In the genomic region with DNA sequence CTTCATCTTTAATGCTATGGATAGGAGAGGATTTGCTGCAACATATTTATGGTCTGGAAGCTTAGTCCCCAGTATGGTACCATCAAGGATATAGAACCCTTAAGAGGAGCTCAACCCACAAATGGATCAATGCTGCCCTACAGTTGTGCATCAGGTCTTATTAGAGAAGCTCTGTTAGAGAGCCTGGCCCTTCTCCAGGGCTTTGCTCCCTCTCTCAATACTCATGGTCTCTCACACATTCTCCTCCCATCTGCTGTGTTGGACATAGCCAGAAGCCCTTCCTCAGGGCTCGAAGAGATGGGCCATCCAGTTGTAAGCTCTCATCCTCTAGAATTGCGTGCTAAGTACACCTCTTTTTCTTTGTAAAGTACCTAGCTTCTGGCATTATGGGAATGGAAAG, we compare ENCODE assay signal across 15 mouse cellular contexts. TPM values are rescaled to one million over a fixed set of nuclear protein-coding genes. Genes with fewer than 3 reads are reported as not detected.
"Had no signal": no experiment of that assay in that cellular context is flagged by ENCODE, and none has a peak within 500 bp of the region (broad histone marks: within the 10 kb centered on the region; RNA-seq: fewer than 3 reads in every experiment).

No protein-coding gene starts in this region.

- DNase-seq: liver; liver, embryonic 13.5 days; liver, postnatal 0 days; lung, adult 18-20 months; lung, adult 2 months; lung, embryonic 14.5 days; lung, postnatal 10 days; lung, postnatal 14 days; lung, postnatal 36 days; lung, postnatal 4 days; midbrain, embryonic 14.5 days had no signal

RNA-seq across cellular contexts. Expression of gene Adra1b, which starts 29.2 kb away (rescaled TPM):
- total RNA-seq: megakaryocyte progenitor cell, adult 5-6 weeks; megakaryocyte, adult 5-6 weeks; megakaryocyte-erythroid progenitor cell, adult 5-6 weeks; monocyte, adult 5-6 weeks had no signal
